Mouse (Mus musculus) liver, postnatal 0 days (tissue): ENCODE measurements around the gene Mia2.

Experiments used
- CTCF ChIP-seq: sonication (generic); IDR thresholded peaks from 2 replicates; pipeline ENCODE4 v1.5.1; 2016; ENCODE audit warnings: antibody characterized with exemption, low read depth
- EP300 ChIP-seq: IDR thresholded peaks from 2 replicates; pipeline ENCODE4 v1.6.1; 2016; ENCODE audit warnings: antibody characterized with exemption, low read depth, mild to moderate bottlenecking

DNA sequence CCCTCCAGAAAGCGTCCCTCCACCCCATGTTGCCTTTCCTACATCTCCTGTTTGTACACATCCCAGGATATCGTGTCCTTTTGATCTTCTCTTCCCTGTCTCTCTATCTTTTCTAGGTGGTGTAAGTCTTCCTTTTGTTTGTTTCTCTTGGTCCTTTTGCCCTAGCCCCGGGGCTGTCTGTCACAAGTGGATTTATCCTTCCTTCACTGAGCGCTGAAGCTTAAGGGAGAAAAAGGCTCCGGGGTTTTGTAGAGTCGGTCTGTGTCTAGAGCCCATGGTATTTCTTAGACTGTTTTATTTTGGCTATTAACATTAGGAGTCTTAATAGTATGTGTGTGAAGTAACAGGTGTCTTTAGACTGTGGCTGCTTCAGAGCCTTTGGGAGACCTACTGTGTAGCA, 41.4 kb downstream of the Mia2 start:
- TF ChIP-seq EP300 = no peak
- TF ChIP-seq CTCF = no peak
